Mouse (Mus musculus) spleen, postnatal 4 days (tissue): ENCODE measurements around the gene Vmn2r46.
"Not testable (repeated sequence)": the region's sequence is repeated elsewhere in the genome, so short reads cannot be mapped to it uniquely, and the experiment has no call there.

ENCODE experiments used
- DNase-seq, 2 experiments: peaks; one replicate each; pipeline ENCODE4 v3.0.0; 2022; ENCODE audit warnings: low spot score in 2 of 2

Gene Vmn2r46

GRCm38 (mm10) chr7:9770471-9770870 lies at the start of gene Vmn2r46:
Vmn2r46 (minus strand) TSS chr7:9770571.
- DNase-seq: not testable (repeated sequence)
